Mouse (Mus musculus) left cerebral cortex, adult 11 months (tissue): Measurements from ENCODE around the gene Cacna2d3.
A peak's percentile ranks its signal among the peaks of the same experiment; 100 is the strongest.

Experiments used
- DNase-seq: peaks from one replicate; pipeline ENCODE4 v3.0.0; 2022; ENCODE audit warnings: low spot score

Cacna2d3 gene

GRCm38 (mm10) chr14:29260621-29261020, 461.0 kb downstream of the Cacna2d3 start:
- no peak for DNase-seq

- no peak for DNase-seq
These were observed 478.1 kb downstream of the Cacna2d3 start for GRCm38 (mm10) chr14:29243516-29243915.

GRCm38 (mm10) chr14:29238446-29238845, 483.2 kb downstream of the Cacna2d3 start:
- no peak for DNase-seq

- no peak for DNase-seq
These were observed 492.5 kb downstream of the Cacna2d3 start for GRCm38 (mm10) chr14:29228976-29229716.

- no peak for DNase-seq
These were observed 493.2 kb downstream of the Cacna2d3 start for GRCm38 (mm10) chr14:29228471-29228870.

- DNase-seq: no peak
These were observed 493.7 kb downstream of the Cacna2d3 start for GRCm38 (mm10) chr14:29227959-29228358.

- DNase-seq: no peak
These were observed 495.8 kb downstream of the Cacna2d3 start for GRCm38 (mm10) chr14:29225754-29226365.

GRCm38 (mm10) chr14:29223012-29223411, 498.7 kb downstream of the Cacna2d3 start:
- no peak for DNase-seq

- DNase-seq: no peak
These were observed 499.3 kb downstream of the Cacna2d3 start for GRCm38 (mm10) chr14:29222191-29222882.

- DNase-seq: no peak
These were observed 505.6 kb downstream of the Cacna2d3 start for GRCm38 (mm10) chr14:29216106-29216505.

- DNase-seq: no peak
These were observed 516.7 kb downstream of the Cacna2d3 start for GRCm38 (mm10) chr14:29204967-29205268.

- DNase-seq: no peak
These were observed 517.3 kb downstream of the Cacna2d3 start for GRCm38 (mm10) chr14:29204236-29204966.

- no peak for DNase-seq
These were observed 525.5 kb downstream of the Cacna2d3 start for GRCm38 (mm10) chr14:29196171-29196570.

GRCm38 (mm10) chr14:29191426-29191825, 530.2 kb downstream of the Cacna2d3 start:
- no peak for DNase-seq

- DNase-seq: no peak
These were observed 537.9 kb downstream of the Cacna2d3 start for GRCm38 (mm10) chr14:29183730-29184129.

GRCm38 (mm10) chr14:29179397-29179888, 542.2 kb downstream of the Cacna2d3 start:
- no peak for DNase-seq

GRCm38 (mm10) chr14:29178695-29179396, 542.8 kb downstream of the Cacna2d3 start:
- DNase-seq: peak; percentile 32

GRCm38 (mm10) chr14:29174762-29175161, 546.9 kb downstream of the Cacna2d3 start:
- DNase-seq: no peak

- no peak for DNase-seq
These were observed 549.5 kb downstream of the Cacna2d3 start for GRCm38 (mm10) chr14:29172207-29172606.

GRCm38 (mm10) chr14:29164653-29165030, 557.0 kb downstream of the Cacna2d3 start:
- no peak for DNase-seq

GRCm38 (mm10) chr14:29163998-29164652, 557.5 kb downstream of the Cacna2d3 start:
- DNase-seq: no peak
